Mouse (Mus musculus): ENCODE results near the gene Dnaja3.

DNA sequence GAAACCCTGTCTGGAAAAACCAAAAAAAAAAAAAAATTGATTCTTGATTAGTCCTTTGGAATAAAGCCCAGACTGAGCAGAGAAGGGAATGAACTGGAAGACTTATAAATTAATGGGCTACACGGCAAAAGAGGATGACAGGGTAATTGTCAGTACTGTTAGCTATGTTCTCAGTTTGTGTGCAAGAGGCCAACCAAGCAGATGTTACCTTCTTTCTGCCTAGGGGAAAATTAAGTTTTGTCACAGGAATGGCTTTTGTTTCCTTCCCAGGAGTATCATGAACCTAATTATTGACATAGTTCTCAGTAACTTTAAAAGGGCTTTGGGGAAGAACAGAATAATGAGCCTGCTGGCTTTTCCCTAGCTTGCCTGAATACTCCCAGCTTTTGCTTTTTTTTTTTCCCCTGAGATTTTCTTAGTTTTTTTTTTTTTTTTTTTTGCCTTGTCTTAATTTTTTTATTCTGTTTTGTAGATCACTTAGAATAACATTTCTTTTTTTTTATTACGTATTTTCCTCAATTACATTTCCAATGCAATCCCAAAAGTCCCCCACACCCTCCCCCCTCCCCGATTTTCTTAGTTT lies 91.1 kb downstream of the Dnaja3 start:
- TF ChIP-seq CTCF (IDR thresholded peaks at IDR 0.05; ENCODE audit: low read depth): no peak
- no peak for TF ChIP-seq EP300 (IDR thresholded peaks at IDR 0.05; ENCODE audit: low read depth)

Data from heart, postnatal 0 days (tissue).